Mouse (Mus musculus): ENCODE measurements around the gene Eral1. TPM values are rescaled to one million over a fixed set of nuclear protein-coding genes. Genes with fewer than 3 reads are reported as not detected.

The Eral1 gene
- polyA plus RNA-seq, 1 experiment from 2014 or later, result 33.3 TPM

GRCm38 (mm10) chr11:78073577-78074276 is 6.5 kb downstream of the Eral1 start:
- no peaks in the 10 kb centered on the region for H3K27me3 ChIP-seq (ENCODE audit: control insufficient read depth, insufficient read depth, low read depth, low read length)
- H3K27ac ChIP-seq (ENCODE audit: low read length), result no peak overlapping the region
- no peak for ATAC-seq
- no peaks in the 10 kb centered on the region for H3K9me3 ChIP-seq (replicated peaks; ENCODE audit: control insufficient read depth, low read length, poor library complexity, severe bottlenecking)
- H3K9ac ChIP-seq (ENCODE audit: low read depth, low read length), result no peak overlapping the region
- no peak overlapping the region for H3K4me2 ChIP-seq (ENCODE audit: low read length)
- WGBS, result 91% methylated on average over 9 of the region's 9 CpGs
- peaks cover under 1% of the 10 kb centered on the region; the same call in 1 of the 2 replicates for H3K4me1 ChIP-seq (ENCODE audit: control insufficient read depth, insufficient read depth, low read length)
- H3K4me3 ChIP-seq (ENCODE audit: low read depth, low read length), result no peak overlapping the region
- peaks cover 36% of the 10 kb centered on the region for H3K36me3 ChIP-seq (ENCODE audit: control insufficient read depth, insufficient read depth, low read length)

DNA sequence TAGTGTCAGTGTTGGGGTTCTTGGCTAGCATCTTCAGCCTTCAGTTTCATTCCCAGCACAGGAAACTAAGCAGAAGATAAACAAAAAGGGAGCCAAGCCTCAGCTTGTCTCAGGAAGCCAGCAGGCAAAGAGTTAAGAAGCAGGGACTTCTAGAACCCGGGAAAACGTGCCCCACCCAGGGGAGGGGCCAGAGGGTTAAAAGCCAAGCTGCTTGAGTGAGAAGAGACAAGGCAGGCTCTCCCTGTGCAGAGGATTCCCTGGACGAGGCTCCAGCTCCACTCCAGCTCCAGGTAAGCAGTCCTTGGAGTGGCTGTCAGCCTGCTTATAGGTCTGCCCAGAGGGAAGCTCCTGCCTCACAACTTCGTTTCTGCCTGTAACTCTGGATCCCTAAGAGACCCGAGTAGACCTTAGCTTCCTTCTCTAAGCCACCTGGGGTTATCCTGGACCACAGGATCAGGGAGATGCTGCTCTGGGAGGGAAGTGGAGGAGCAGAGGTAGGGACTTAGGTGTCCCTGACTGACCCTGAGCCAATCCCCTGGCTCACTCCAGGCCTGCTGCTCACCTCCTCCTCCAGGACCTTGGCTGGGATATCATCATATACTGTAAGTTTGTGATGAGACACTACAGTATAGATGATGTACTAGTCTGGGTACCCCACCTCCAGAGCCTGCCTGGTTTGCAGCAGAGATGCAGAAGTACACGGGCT is 7.6 kb downstream of the Eral1 start:
- 42% methylated on average over 6 of the region's 6 CpGs for WGBS
- no peaks in the 10 kb centered on the region for H3K4me1 ChIP-seq (ENCODE audit: control insufficient read depth, insufficient read depth, low read length)
- H3K9ac ChIP-seq (ENCODE audit: low read depth, low read length), result no peak overlapping the region
- H3K4me2 ChIP-seq (ENCODE audit: low read length), result no peak overlapping the region
- H3K9me3 ChIP-seq (replicated peaks; ENCODE audit: control insufficient read depth, low read length, poor library complexity, severe bottlenecking), result no peaks in the 10 kb centered on the region
- no peak overlapping the region for H3K4me3 ChIP-seq (ENCODE audit: low read depth, low read length)
- no peaks in the 10 kb centered on the region for H3K27me3 ChIP-seq (ENCODE audit: control insufficient read depth, insufficient read depth, low read depth, low read length)
- ATAC-seq, result no peak
- H3K36me3 ChIP-seq (ENCODE audit: control insufficient read depth, insufficient read depth, low read length), result peaks cover 36% of the 10 kb centered on the region
- H3K27ac ChIP-seq (ENCODE audit: low read length), result no peak overlapping the region

GRCm38 (mm10) chr11:78071938-78072337 is 8.2 kb downstream of the Eral1 start:
- ATAC-seq, result no peak
- Histone ChIP-seq H3K4me1 (ENCODE audit: control insufficient read depth, insufficient read depth, low read length) (no peaks in the 10 kb centered on the region), H3K9ac (ENCODE audit: low read depth, low read length) (no peak overlapping the region), H3K27me3 (ENCODE audit: control insufficient read depth, insufficient read depth, low read depth, low read length) (no peaks in the 10 kb centered on the region), H3K4me3 (ENCODE audit: low read depth, low read length) (no peak overlapping the region), H3K27ac (ENCODE audit: low read length) (no peak overlapping the region), H3K4me2 (ENCODE audit: low read length) (no peak overlapping the region), H3K9me3 (replicated peaks; ENCODE audit: control insufficient read depth, low read length, poor library complexity, severe bottlenecking) (no peaks in the 10 kb centered on the region), H3K36me3 (ENCODE audit: control insufficient read depth, insufficient read depth, low read length) (peaks cover 35% of the 10 kb centered on the region)
- 81% methylated on average over 5 of the region's 5 CpGs for WGBS

DNA sequence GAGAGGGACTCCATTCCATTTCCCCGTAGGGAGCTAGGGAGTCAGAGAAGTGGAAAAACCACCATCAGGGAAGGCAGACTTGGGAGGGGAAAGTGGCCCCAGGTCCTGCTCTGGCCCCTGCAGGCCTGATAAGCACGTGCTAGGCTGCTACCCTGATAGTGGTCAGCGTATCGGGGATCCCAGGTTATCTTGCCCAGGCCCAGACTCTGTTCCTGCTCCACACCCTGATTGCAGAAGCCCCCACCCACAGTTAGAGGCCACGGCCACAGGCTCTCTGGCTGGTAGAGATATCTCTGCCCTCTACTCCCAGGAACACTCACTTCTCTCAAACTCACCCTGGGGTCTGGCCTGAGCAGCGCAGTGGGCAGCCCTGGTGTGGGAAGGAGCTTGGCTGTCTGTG is 10.5 kb downstream of the Eral1 start:
- H3K9me3 ChIP-seq (replicated peaks; ENCODE audit: control insufficient read depth, low read length, poor library complexity, severe bottlenecking), result no peaks in the 10 kb centered on the region
- ATAC-seq, result no peak
- H3K4me3 ChIP-seq (ENCODE audit: low read depth, low read length), result no peak overlapping the region
- no peaks in the 10 kb centered on the region for H3K27me3 ChIP-seq (ENCODE audit: control insufficient read depth, insufficient read depth, low read depth, low read length)
- H3K4me1 ChIP-seq (ENCODE audit: control insufficient read depth, insufficient read depth, low read length), result no peaks in the 10 kb centered on the region
- no peak overlapping the region for H3K9ac ChIP-seq (ENCODE audit: low read depth, low read length)
- no peak overlapping the region for H3K4me2 ChIP-seq (ENCODE audit: low read length)
- 85% methylated on average over 6 of the region's 6 CpGs for WGBS
- peaks cover 20% of the 10 kb centered on the region for H3K36me3 ChIP-seq (ENCODE audit: control insufficient read depth, insufficient read depth, low read length)
- H3K27ac ChIP-seq (ENCODE audit: low read length), result no peak overlapping the region

GRCm38 (mm10) chr11:78069130-78069529 is 11.1 kb downstream of the Eral1 start:
- no peak for ATAC-seq
- Histone ChIP-seq H3K4me1 (ENCODE audit: control insufficient read depth, insufficient read depth, low read length) (no peaks in the 10 kb centered on the region), H3K27me3 (ENCODE audit: control insufficient read depth, insufficient read depth, low read depth, low read length) (no peaks in the 10 kb centered on the region), H3K27ac (ENCODE audit: low read length) (no peak overlapping the region), H3K9ac (ENCODE audit: low read depth, low read length) (no peak overlapping the region), H3K9me3 (replicated peaks; ENCODE audit: control insufficient read depth, low read length, poor library complexity, severe bottlenecking) (no peaks in the 10 kb centered on the region), H3K4me3 (ENCODE audit: low read depth, low read length) (no peak overlapping the region), H3K4me2 (ENCODE audit: low read length) (no peak overlapping the region), H3K36me3 (ENCODE audit: control insufficient read depth, insufficient read depth, low read length) (peaks cover 16% of the 10 kb centered on the region)
- WGBS, result 75% methylated on average over 5 of the region's 5 CpGs

DNA sequence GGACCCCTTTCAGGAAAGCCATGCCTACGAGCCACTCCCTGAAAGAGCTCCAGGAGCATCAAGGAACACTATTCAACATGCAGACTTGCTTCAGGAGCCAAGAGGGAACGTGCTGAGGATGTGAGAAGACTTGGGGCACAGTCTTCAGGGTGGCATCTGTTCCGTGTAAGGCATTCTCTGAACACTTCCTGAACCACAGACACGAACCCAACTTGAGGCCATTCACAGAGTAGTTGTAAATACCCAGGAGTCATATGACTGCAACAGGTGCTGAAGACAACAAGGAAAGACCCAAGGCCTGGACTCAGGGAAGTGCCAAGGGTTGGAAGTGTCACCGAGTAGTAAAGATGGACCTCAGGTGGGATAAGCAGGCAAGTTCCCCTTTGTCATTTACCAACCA is 12.6 kb downstream of the Eral1 start:
- Histone ChIP-seq H3K4me2 (ENCODE audit: low read length) (no peak overlapping the region), H3K4me3 (ENCODE audit: low read depth, low read length) (no peak overlapping the region), H3K27me3 (ENCODE audit: control insufficient read depth, insufficient read depth, low read depth, low read length) (no peaks in the 10 kb centered on the region), H3K36me3 (ENCODE audit: control insufficient read depth, insufficient read depth, low read length) (0 out of 2 replicates have a peak, but pooled peaks cover 4% of the 10 kb centered on the region), H3K9me3 (replicated peaks; ENCODE audit: control insufficient read depth, low read length, poor library complexity, severe bottlenecking) (no peaks in the 10 kb centered on the region), H3K4me1 (ENCODE audit: control insufficient read depth, insufficient read depth, low read length) (no peaks in the 10 kb centered on the region), H3K9ac (ENCODE audit: low read depth, low read length) (no peak overlapping the region), H3K27ac (ENCODE audit: low read length) (no peak overlapping the region)
- 75% methylated on average over 5 of the region's 5 CpGs for WGBS
- ATAC-seq, result no peak

DNA sequence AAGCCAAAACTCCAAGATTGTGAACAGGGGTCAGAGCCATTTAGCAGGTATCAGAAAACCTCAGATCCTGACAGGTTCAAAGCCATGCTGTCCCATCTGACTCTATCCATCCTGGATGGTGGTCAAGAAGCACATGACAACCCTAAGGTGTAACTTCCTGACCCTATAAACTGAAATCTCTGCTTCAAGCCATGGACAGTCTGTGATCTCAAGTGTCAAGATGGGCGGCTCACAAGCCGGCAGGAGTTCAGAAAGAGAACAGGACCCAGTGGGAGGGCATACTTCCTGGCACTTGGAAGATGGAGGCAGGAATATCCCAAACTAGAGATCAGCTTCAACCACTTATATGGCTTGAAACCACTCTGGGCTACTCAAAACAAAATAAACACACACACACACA is 13.5 kb downstream of the Eral1 start:
- no peak overlapping the region for H3K4me2 ChIP-seq (ENCODE audit: low read length)
- no peaks in the 10 kb centered on the region for H3K27me3 ChIP-seq (ENCODE audit: control insufficient read depth, insufficient read depth, low read depth, low read length)
- H3K9me3 ChIP-seq (replicated peaks; ENCODE audit: control insufficient read depth, low read length, poor library complexity, severe bottlenecking), result no peaks in the 10 kb centered on the region
- no peaks in the 10 kb centered on the region for H3K4me1 ChIP-seq (ENCODE audit: control insufficient read depth, insufficient read depth, low read length)
- no peak overlapping the region for H3K9ac ChIP-seq (ENCODE audit: low read depth, low read length)
- no peak for ATAC-seq
- H3K27ac ChIP-seq (ENCODE audit: low read length), result no peak overlapping the region
- 50% methylated on average over 2 of the region's 2 CpGs for WGBS
- no peak overlapping the region for H3K4me3 ChIP-seq (ENCODE audit: low read depth, low read length)
- no peaks in the 10 kb centered on the region for H3K36me3 ChIP-seq (ENCODE audit: control insufficient read depth, insufficient read depth, low read length)

DNA sequence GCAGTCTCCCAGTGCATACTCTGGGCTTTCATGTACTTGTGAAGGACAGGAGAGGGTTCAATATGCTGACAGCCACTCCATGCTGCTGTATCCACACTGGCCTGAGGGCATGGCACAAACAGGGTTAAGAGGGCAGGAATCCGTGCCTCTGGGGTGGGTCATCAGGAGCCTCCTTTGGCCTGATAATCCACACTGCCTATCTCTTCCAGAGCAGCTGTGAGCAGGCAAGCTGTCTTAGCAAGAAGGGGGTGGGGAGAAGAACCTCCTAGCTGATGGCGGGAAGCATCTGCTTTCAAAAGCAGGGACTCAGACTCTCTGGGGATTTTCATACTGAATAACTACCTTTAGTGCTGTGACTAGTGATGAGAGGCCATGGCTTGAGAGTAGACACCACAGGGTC is 14.3 kb downstream of the Eral1 start:
- Histone ChIP-seq H3K9ac (ENCODE audit: low read depth, low read length) (no peak overlapping the region), H3K9me3 (replicated peaks; ENCODE audit: control insufficient read depth, low read length, poor library complexity, severe bottlenecking) (no peaks in the 10 kb centered on the region), H3K4me2 (ENCODE audit: low read length) (no peak overlapping the region), H3K4me1 (ENCODE audit: control insufficient read depth, insufficient read depth, low read length) (no peaks in the 10 kb centered on the region), H3K4me3 (ENCODE audit: low read depth, low read length) (no peak overlapping the region), H3K27ac (ENCODE audit: low read length) (no peak overlapping the region), H3K27me3 (ENCODE audit: control insufficient read depth, insufficient read depth, low read depth, low read length) (no peaks in the 10 kb centered on the region), H3K36me3 (ENCODE audit: control insufficient read depth, insufficient read depth, low read length) (no peaks in the 10 kb centered on the region)
- WGBS, result 60% methylated on average over 2 of the region's 2 CpGs
- no peak for ATAC-seq

GRCm38 (mm10) chr11:78062563-78062962 is 17.6 kb downstream of the Eral1 start:
- ATAC-seq, result no peak
- H3K27me3 ChIP-seq (ENCODE audit: control insufficient read depth, insufficient read depth, low read depth, low read length), result no peaks in the 10 kb centered on the region

More at GRCm38 (mm10) chr11:78062563-78062962, 17.6 kb downstream of the Eral1 start:
- 85% methylated on average over 1 of the region's 1 CpGs for WGBS
- H3K9me3 ChIP-seq (replicated peaks; ENCODE audit: control insufficient read depth, low read length, poor library complexity, severe bottlenecking), result no peaks in the 10 kb centered on the region
- H3K4me2 ChIP-seq (ENCODE audit: low read length), result no peak overlapping the region
- no peaks in the 10 kb centered on the region for H3K4me1 ChIP-seq (ENCODE audit: control insufficient read depth, insufficient read depth, low read length)
- no peak overlapping the region for H3K9ac ChIP-seq (ENCODE audit: low read depth, low read length)
- peaks cover 11% of the 10 kb centered on the region for H3K36me3 ChIP-seq (ENCODE audit: control insufficient read depth, insufficient read depth, low read length)
- no peak overlapping the region for H3K27ac ChIP-seq (ENCODE audit: low read length)
- no peak overlapping the region for H3K4me3 ChIP-seq (ENCODE audit: low read depth, low read length)

Data from midbrain, embryonic 16.5 days (tissue).